Mouse (Mus musculus) mouse embryonic stem cell (cell line): Measurements from ENCODE around the gene Ryk.

Experiments
- in situ Hi-C, 2 experiments: fragments of 300-500 bp; cut with MboI; formaldehyde crosslinking; loops; 1 replicate in 1 of 2; 3 replicates in 1 of 2; pipeline ENCODE4 v1.14.3; 2019 to 2020; ENCODE audit warnings: low sequenced_read_pairs in 2 of 2, low pct_unique_long_range_greater_than_20kb in 1 of 2, mixed read lengths in 1 of 2; ENCODE audit not compliant: unreplicated experiment in 1 of 2

Ryk gene

GRCm38 (mm10) chr9:102834742-102835591 lies at the start of gene Ryk:
TSS of gene Ryk (plus strand) at chr9:102834917.
- in situ Hi-C loops = no loop called here

- in situ Hi-C loops = no loop called here
Measured at GRCm38 (mm10) chr9:102789491-102789890, 45.2 kb upstream of the Ryk start.

- in situ Hi-C loops = no loop called here
Measured at GRCm38 (mm10) chr9:102791845-102792244, 42.9 kb upstream of the Ryk start.

- in situ Hi-C loops = no loop called here
Measured at GRCm38 (mm10) chr9:102792836-102793235, 41.9 kb upstream of the Ryk start.

- in situ Hi-C loops = no loop called here
Measured at GRCm38 (mm10) chr9:102793286-102793809, 41.4 kb upstream of the Ryk start.

- in situ Hi-C loops = no loop called here
Measured at GRCm38 (mm10) chr9:102798406-102798805, 36.3 kb upstream of the Ryk start.

GRCm38 (mm10) chr9:102806056-102806573 lies 28.6 kb upstream of the Ryk start:
- in situ Hi-C loops = no loop called here

GRCm38 (mm10) chr9:102811192-102811591 lies 23.5 kb upstream of the Ryk start:
- in situ Hi-C loops = no loop called here

GRCm38 (mm10) chr9:102818228-102818627 lies 16.5 kb upstream of the Ryk start:
- in situ Hi-C loops = no loop called here

GRCm38 (mm10) chr9:102828604-102829003 lies 6.1 kb upstream of the Ryk start:
- in situ Hi-C loops = no loop called here

GRCm38 (mm10) chr9:102831541-102831940 lies 3.2 kb upstream of the Ryk start:
- in situ Hi-C loops = no loop called here

- in situ Hi-C loops = no loop called here
Measured at GRCm38 (mm10) chr9:102834414-102834741, 339 bp upstream of the Ryk start.

- in situ Hi-C loops = no loop called here
Measured at GRCm38 (mm10) chr9:102836279-102836678, 1.6 kb downstream of the Ryk start.

GRCm38 (mm10) chr9:102840792-102841778 lies 6.4 kb downstream of the Ryk start:
- in situ Hi-C loops = no loop called here

- in situ Hi-C loops = no loop called here
Measured at GRCm38 (mm10) chr9:102841832-102842231, 7.1 kb downstream of the Ryk start.

- in situ Hi-C loops = no loop called here
Measured at GRCm38 (mm10) chr9:102842498-102842897, 7.8 kb downstream of the Ryk start.

- in situ Hi-C loops = no loop called here
Measured at GRCm38 (mm10) chr9:102843577-102843976, 8.9 kb downstream of the Ryk start.

GRCm38 (mm10) chr9:102845851-102846250 lies 11.1 kb downstream of the Ryk start:
- in situ Hi-C loops = no loop called here

GRCm38 (mm10) chr9:102846348-102846747 lies 11.6 kb downstream of the Ryk start:
- in situ Hi-C loops = no loop called here
